Mouse (Mus musculus) brain, embryonic 14.5 days (tissue): ENCODE measurements around the gene Slc16a10. TPM values are rescaled to one million over a fixed set of nuclear protein-coding genes. Genes with fewer than 3 reads are reported as not detected.

Experiments
- DNase-seq: peaks from one replicate; pipeline ENCODE4 v3.0.0-alpha.2; 2011; ENCODE audit warnings: low read depth
- CTCF ChIP-seq: fragments of 200-500 bp; IDR thresholded peaks from 2 replicates; pipeline ENCODE4 v1.5.1; 2012; ENCODE audit warnings: inconsistent platforms, mild to moderate bottlenecking, moderate library complexity, borderline replicate concordance; ENCODE audit not compliant: insufficient read depth, insufficient read length; ENCODE audit errors: extremely low read depth
- POLR2A ChIP-seq: fragments of 200-500 bp; IDR thresholded peaks from 2 replicates; pipeline ENCODE4 v1.6.1; 2012; ENCODE audit warnings: mild to moderate bottlenecking, inconsistent platforms, borderline replicate concordance; ENCODE audit not compliant: poor library complexity, insufficient read depth, insufficient read length, severe bottlenecking; ENCODE audit errors: extremely low read depth
- polyA plus RNA-seq: library from polyadenylated mRNA; depleted of rRNA; stranded (reverse); fragments of >200 nt; gene quantifications from 2 replicates; pipeline ENCODE4 v1.2.3, GENCODE M21; 2012

Gene Slc16a10
- polyA plus RNA-seq, 1 experiment: 7.5 TPM

DNA sequence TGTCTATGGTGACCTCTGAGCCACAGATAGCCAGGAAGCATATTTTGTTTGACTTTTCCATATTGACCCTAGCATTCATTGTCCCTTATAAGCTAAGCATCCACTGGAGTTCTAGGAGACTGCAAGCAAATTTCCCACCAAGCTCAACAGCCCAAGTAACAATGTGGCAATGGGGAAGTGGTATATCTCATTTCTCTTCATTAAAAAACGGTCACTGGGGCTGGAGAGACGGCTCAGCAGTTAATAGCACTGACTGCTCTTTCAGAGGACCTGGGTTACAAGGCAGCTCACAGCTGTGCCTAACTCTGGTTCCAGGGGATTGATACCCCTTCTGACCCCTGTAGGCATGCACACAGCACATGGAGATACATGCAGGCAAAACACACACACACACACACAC lies 84.4 kb downstream of the Slc16a10 start:
- DNase-seq: no peak
- no peak for TF ChIP-seq CTCF
- TF ChIP-seq POLR2A: no peak

GRCm38 (mm10) chr10:40054455-40054854 lies 87.6 kb downstream of the Slc16a10 start:
- TF ChIP-seq POLR2A (no peak), CTCF (no peak)
- no peak for DNase-seq

DNA sequence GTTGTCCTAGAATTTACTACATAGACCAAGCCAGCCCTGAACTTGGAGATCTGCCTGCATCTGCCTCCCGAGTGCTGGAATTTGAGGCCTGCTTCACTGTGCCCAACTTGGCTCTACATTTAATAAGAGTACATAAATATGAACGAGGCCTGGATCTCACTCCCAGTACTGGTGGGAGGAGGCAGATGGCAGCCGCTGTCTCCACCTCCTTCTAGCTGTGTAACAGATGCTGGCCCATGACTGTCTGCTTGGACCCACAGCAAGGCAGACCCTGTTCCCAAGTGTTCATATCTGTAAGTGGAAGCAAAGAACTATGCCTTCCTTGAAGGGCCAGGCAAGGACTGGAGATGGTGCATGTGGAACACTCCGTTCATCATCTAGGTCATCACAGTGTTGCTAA lies 88.2 kb downstream of the Slc16a10 start:
- DNase-seq: no peak
- TF ChIP-seq POLR2A (no peak), CTCF (no peak)

GRCm38 (mm10) chr10:40053257-40053895 lies 88.7 kb downstream of the Slc16a10 start:
- TF ChIP-seq CTCF: peak; percentile 10; the same call in 1 of the 2 replicates
- no peak for TF ChIP-seq POLR2A
- DNase-seq: peak; percentile 64

DNA sequence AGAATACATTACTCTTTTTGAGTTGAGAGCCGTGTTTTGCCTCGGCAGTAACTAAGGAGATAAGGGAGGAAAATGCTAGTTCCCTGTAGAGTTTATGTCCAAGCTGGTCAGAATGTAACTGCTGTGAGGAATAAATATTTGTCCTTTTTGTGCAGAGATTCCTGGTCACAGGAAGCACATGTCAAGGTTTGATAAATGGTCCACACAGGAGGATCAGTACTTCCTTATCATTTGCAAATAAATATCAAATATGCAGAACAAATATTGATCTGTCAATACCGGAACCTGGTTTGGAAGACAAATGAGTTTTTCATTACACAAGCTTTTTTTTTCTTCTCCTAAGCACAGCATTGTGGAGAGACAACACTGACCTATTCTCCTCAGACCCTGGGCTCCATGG lies 90.1 kb downstream of the Slc16a10 start:
- no peak for DNase-seq
- TF ChIP-seq POLR2A (no peak), CTCF (no peak)

DNA sequence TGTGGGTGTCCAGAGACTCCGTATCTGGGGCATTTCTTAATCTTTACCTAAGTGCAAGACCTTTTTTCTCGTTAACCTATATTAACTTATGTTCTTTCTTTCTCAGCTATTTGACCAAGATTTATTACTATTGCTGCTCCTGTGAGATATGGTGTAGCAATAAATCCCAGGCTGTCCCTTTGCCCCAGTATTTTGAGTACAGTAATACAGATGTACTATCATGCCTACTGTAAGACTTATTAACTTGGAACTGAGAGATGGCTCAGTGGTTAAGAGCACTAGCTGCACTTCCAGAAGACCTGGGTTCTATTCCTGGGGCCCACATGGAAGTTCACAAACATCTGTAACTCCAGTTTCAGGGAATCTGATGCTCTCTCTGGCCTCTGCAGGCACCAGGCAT lies 91.3 kb downstream of the Slc16a10 start:
- no peak for DNase-seq
- TF ChIP-seq POLR2A (no peak), CTCF (no peak)

GRCm38 (mm10) chr10:40041339-40041738 lies 100.7 kb downstream of the Slc16a10 start:
- TF ChIP-seq POLR2A: no peak
- peak; percentile 46; the same call in 1 of the 2 replicates for TF ChIP-seq CTCF
- no peak for DNase-seq

DNA sequence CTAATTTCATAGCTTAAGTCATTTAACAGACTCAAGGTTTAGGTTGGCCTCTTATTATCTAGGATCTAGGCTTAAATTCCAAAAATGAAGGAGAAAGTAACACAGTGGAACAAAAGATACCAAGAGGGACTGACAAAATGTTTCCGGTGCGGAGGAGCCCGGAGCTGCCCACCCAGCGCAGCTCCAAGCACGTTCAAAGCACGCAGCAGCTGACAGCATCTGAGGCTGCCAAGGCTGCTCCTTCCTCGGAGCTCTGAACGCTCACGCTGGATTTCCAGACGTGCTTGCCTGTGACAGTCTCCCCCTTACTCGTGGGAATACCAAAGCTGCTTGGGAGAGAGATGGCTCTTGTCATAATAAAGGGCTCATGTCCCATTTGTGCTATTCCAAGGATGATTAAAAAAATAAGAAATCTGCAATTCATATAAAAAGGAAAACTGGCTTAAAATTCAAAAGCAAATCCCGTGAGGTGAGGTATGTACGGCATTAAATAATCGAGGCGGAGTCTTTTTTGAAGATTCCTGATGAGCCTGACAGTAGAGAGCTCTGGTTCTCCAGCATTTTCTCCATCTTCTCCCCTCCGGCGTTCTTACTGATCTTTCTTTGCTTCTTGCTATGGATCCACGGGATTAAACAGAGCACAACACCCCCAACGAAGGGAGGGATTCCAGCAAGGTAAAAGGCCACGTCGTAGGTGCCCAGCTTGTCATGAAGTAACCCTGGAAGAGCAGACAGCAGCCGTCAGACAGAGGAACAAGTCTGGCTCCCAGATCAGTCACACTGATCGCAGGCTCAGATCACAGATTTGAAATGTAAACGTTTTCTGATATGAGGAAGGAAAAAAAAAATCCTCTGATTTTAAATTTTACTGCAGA lies 105.1 kb downstream of the Slc16a10 start:
- peak; percentile 81 for DNase-seq
- no peak for TF ChIP-seq POLR2A
- TF ChIP-seq CTCF: no peak

- TF ChIP-seq POLR2A (no peak), CTCF (no peak)
- DNase-seq: no peak
Observed at GRCm38 (mm10) chr10:40034956-40035355, 107.1 kb downstream of the Slc16a10 start.

DNA sequence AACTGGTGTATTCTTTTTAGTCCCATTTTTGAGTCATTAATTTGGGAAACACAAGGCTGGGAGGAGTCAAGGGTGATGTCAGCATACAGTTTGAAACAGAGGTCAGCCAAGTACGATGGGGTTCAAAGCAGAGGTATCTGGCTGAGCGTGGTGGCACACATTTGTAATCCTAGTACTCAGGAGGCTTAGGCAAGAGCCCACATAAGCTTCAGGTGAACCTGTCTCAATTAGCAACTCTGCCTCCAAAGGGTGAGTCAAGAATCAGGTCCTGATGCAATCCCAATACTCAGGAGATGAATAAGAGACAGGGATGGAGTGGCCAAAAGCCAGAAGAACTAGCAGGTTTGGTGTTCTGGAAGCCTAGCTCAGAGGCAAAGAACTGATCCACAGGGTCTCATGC lies 109.2 kb downstream of the Slc16a10 start:
- no peak for DNase-seq
- TF ChIP-seq CTCF (no peak), POLR2A (no peak)

DNA sequence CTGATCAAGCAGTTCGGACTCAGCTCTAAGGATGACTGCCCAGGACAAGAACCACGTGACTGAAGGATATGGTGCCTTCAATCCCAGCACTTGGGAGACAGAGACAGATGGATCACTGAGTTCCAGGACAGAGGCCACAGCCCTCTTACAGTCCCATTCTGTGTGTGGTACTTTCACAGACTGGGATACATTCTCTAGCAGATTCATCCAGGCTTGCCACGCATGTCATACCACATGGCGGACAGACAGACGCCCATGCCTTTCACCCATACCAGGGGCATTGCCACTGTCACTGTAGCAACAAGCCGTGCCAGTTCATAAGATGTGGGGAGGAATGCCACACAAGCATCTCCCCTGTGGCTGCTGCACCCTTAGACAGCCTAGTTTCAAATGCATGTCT lies 111.3 kb downstream of the Slc16a10 start:
- TF ChIP-seq CTCF: no peak
- TF ChIP-seq POLR2A: no peak
- DNase-seq: no peak
